Mouse (Mus musculus): ENCODE results near the gene Gm10447. TPM values are rescaled to one million over a fixed set of nuclear protein-coding genes. Genes with fewer than 3 reads are reported as not detected.
"Not testable (repeated sequence)": the region's sequence is repeated elsewhere in the genome, so short reads cannot be mapped to it uniquely, and the experiment has no call there.

The Gm10447 gene
- polyA plus RNA-seq, 1 experiment from 2014 or later: not detected

GRCm38 (mm10) chr11:53430300-53430669 lies 26.6 kb downstream of the Gm10447 start:
- under 1% methylated on average over 34 of the region's 34 CpGs for WGBS
- no peak for TF ChIP-seq EP300 (IDR thresholded peaks at IDR 0.05)
- TF ChIP-seq CTCF (IDR thresholded peaks at IDR 0.05): no peak

GRCm38 (mm10) chr11:53429182-53429581 lies 27.7 kb downstream of the Gm10447 start:
- Histone ChIP-seq H3K9me3 (ENCODE audit: low read length) (no peaks in the 10 kb centered on the region), H3K4me2 (replicated peaks; ENCODE audit: low read depth, low read length) (no peak overlapping the region), H3K9ac (replicated peaks; ENCODE audit: low read depth) (no peak overlapping the region), H3K27me3 (replicated peaks; ENCODE audit: insufficient read depth, low read length) (no peaks in the 10 kb centered on the region), H3K27ac (ENCODE audit: low read length) (no peak overlapping the region), H3K4me3 (ENCODE audit: low read depth, low read length) (no peak overlapping the region), H3K4me1 (ENCODE audit: insufficient read depth, low read depth, low read length) (0 out of 2 replicates have a peak, but pooled peaks cover 4% of the 10 kb centered on the region), H3K36me3 (ENCODE audit: insufficient read depth, low read length) (no peaks in the 10 kb centered on the region)
- ATAC-seq (no peak), DNase-seq (ENCODE audit: low spot score) (no peak)
- no peak for TF ChIP-seq CTCF (IDR thresholded peaks at IDR 0.05)
- no peak for TF ChIP-seq EP300 (IDR thresholded peaks at IDR 0.05)

More at GRCm38 (mm10) chr11:53430300-53430669, 26.6 kb downstream of the Gm10447 start:
- H3K9me3 ChIP-seq (ENCODE audit: low read length): no peaks in the 10 kb centered on the region
- no peaks in the 10 kb centered on the region for H3K27me3 ChIP-seq (replicated peaks; ENCODE audit: insufficient read depth, low read length)
- H3K4me3 ChIP-seq (ENCODE audit: low read depth, low read length): peak overlapping the region; percentile 71
- H3K27ac ChIP-seq (ENCODE audit: low read length): peak overlapping the region; percentile 86
- 0 out of 2 replicates have a peak, but pooled peaks cover 4% of the 10 kb centered on the region for H3K4me1 ChIP-seq (ENCODE audit: insufficient read depth, low read depth, low read length)
- peak overlapping the region; percentile 82 for H3K9ac ChIP-seq (replicated peaks; ENCODE audit: low read depth)
- H3K36me3 ChIP-seq (ENCODE audit: insufficient read depth, low read length): no peaks in the 10 kb centered on the region
- peak overlapping the region; percentile 65 for H3K4me2 ChIP-seq (replicated peaks; ENCODE audit: low read depth, low read length)
- ATAC-seq (peak; percentile 33), DNase-seq (ENCODE audit: low spot score) (no peak)

- Histone ChIP-seq H3K4me2 (replicated peaks; ENCODE audit: low read depth, low read length) (no peak overlapping the region), H3K9ac (replicated peaks; ENCODE audit: low read depth) (no peak overlapping the region), H3K27ac (ENCODE audit: low read length) (no peak overlapping the region), H3K27me3 (replicated peaks; ENCODE audit: insufficient read depth, low read length) (no peaks in the 10 kb centered on the region), H3K4me1 (ENCODE audit: insufficient read depth, low read depth, low read length) (0 out of 2 replicates have a peak, but pooled peaks cover 4% of the 10 kb centered on the region), H3K4me3 (ENCODE audit: low read depth, low read length) (no peak overlapping the region), H3K36me3 (ENCODE audit: insufficient read depth, low read length) (no peaks in the 10 kb centered on the region), H3K9me3 (ENCODE audit: low read length) (no peaks in the 10 kb centered on the region)
- ATAC-seq: no peak
- DNase-seq (ENCODE audit: low spot score): no peak
- TF ChIP-seq CTCF (IDR thresholded peaks at IDR 0.05) (no peak), EP300 (IDR thresholded peaks at IDR 0.05) (no peak)
- WGBS: 91% methylated on average over 5 of the region's 5 CpGs
These were observed 28.2 kb downstream of the Gm10447 start for GRCm38 (mm10) chr11:53428716-53429057.

GRCm38 (mm10) chr11:53427993-53428715 lies 28.8 kb downstream of the Gm10447 start:
- Histone ChIP-seq H3K9ac (replicated peaks; ENCODE audit: low read depth) (no peak overlapping the region), H3K4me1 (ENCODE audit: insufficient read depth, low read depth, low read length) (0 out of 2 replicates have a peak, but pooled peaks cover 4% of the 10 kb centered on the region)

GRCm38 (mm10) chr11:53426914-53427313 lies 30.0 kb downstream of the Gm10447 start:
- not testable (repeated sequence) for DNase-seq (ENCODE audit: low spot score); H3K4me1 ChIP-seq (ENCODE audit: insufficient read depth, low read depth, low read length); H3K9ac ChIP-seq (replicated peaks; ENCODE audit: low read depth); H3K36me3 ChIP-seq (ENCODE audit: insufficient read depth, low read length); H3K27me3 ChIP-seq (replicated peaks; ENCODE audit: insufficient read depth, low read length); ATAC-seq; H3K4me2 ChIP-seq (replicated peaks; ENCODE audit: low read depth, low read length); H3K4me3 ChIP-seq (ENCODE audit: low read depth, low read length); H3K27ac ChIP-seq (ENCODE audit: low read length); H3K9me3 ChIP-seq (ENCODE audit: low read length)
- 87% methylated on average over 3 of the region's 3 CpGs for WGBS

More at GRCm38 (mm10) chr11:53427993-53428715, 28.8 kb downstream of the Gm10447 start:
- ATAC-seq: no peak
- H3K4me2 ChIP-seq (replicated peaks; ENCODE audit: low read depth, low read length): no peak overlapping the region
- H3K27ac ChIP-seq (ENCODE audit: low read length): no peak overlapping the region
- H3K27me3 ChIP-seq (replicated peaks; ENCODE audit: insufficient read depth, low read length): no peaks in the 10 kb centered on the region
- no peak overlapping the region for H3K4me3 ChIP-seq (ENCODE audit: low read depth, low read length)
- no peak for DNase-seq (ENCODE audit: low spot score)
- H3K9me3 ChIP-seq (ENCODE audit: low read length): no peaks in the 10 kb centered on the region
- 94% methylated on average over 3 of the region's 3 CpGs for WGBS
- no peak for TF ChIP-seq EP300 (IDR thresholded peaks at IDR 0.05)
- TF ChIP-seq CTCF (IDR thresholded peaks at IDR 0.05): no peak
- no peaks in the 10 kb centered on the region for H3K36me3 ChIP-seq (ENCODE audit: insufficient read depth, low read length)

GRCm38 (mm10) chr11:53425711-53426255 lies 31.1 kb downstream of the Gm10447 start:
- no peak overlapping the region for H3K4me3 ChIP-seq (ENCODE audit: low read depth, low read length)
- ATAC-seq (no peak), DNase-seq (ENCODE audit: low spot score) (no peak)
- WGBS: 79% methylated on average over 6 of the region's 6 CpGs
- H3K27me3 ChIP-seq (replicated peaks; ENCODE audit: insufficient read depth, low read length): no peaks in the 10 kb centered on the region
- no peak overlapping the region for H3K4me2 ChIP-seq (replicated peaks; ENCODE audit: low read depth, low read length)
- no peak overlapping the region for H3K27ac ChIP-seq (ENCODE audit: low read length)
- H3K9me3 ChIP-seq (ENCODE audit: low read length): no peaks in the 10 kb centered on the region
- H3K36me3 ChIP-seq (ENCODE audit: insufficient read depth, low read length): no peaks in the 10 kb centered on the region
- H3K9ac ChIP-seq (replicated peaks; ENCODE audit: low read depth): no peak overlapping the region
- no peaks in the 10 kb centered on the region for H3K4me1 ChIP-seq (ENCODE audit: insufficient read depth, low read depth, low read length)
- no peak for TF ChIP-seq EP300 (IDR thresholded peaks at IDR 0.05)
- no peak for TF ChIP-seq CTCF (IDR thresholded peaks at IDR 0.05)

All from lung, postnatal 0 days (tissue).